In the genomic region with DNA sequence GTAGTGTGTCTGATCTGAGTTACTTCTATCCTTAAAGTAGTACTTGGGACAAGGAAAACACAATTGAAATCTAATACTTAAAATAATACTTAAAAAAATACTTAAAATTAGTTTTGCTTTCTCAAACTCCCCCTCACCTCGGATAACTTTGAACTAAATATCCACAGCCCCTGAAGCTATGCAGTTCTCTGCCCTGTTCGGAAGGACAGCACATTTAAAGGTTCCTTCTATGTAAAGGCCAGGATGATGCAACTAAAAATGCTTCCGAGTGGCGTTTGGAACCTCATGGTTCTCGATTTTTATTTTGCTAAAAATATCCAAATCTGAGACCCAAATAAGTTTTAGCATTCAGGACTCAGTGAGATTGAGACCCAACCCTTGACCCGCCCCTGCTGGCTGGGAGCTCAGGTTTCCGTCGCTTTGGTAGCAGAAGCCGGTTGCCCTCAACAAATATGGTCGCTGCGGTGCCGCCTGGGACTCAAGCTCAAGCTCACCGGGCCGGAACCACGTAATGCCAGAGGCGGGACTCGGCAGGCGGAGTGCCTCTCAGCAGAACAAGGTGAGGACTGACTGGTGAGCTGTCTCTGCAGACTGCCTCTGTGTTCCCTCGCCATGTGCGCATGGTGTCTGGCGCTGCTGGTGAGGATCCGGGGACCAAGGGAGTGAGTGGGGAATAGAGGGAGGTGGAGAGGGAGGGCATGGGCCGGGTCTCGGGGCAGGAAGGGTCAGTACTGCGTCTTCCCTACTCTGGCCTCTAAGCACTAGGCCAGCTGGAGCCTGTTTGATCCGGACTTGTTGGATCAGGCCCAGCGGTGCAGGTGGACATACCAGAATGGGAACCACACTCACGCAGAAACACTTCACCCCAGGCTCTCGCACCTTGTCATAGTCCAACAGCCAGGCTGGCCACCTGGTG, we compare ENCODE assay signal across 8 mouse cellular contexts. TPM values are rescaled to one million over a fixed set of nuclear protein-coding genes. Genes with fewer than 3 reads are reported as not detected.
A peak's percentile ranks its signal among the peaks of the same experiment; 100 is the strongest.
DNase-seq lines count a peak whose midpoint lies in the region; ATAC-seq and TF ChIP-seq lines count a peak whose summit lies in the region.

A gene (plus strand): TSS at position 429 of the 916 bp plus-strand sequence.

- peaks cover 13% of the 10 kb centered on the region; the same call in 1 of the 2 replicates for H3K4me1 ChIP-seq in bone marrow macrophage, adult 2 months (ENCODE audit: control insufficient read depth, insufficient read depth, low read length)
- H3K4me1 ChIP-seq in embryonic fibroblast, embryonic 13.5 days (ENCODE audit: control insufficient read depth, insufficient read depth, low read length), result peaks cover 2% of the 10 kb centered on the region; the same call in 1 of the 2 replicates
- H3K4me1 ChIP-seq in kidney, embryonic 14.5 days (ENCODE audit: control insufficient read depth, insufficient read depth, low read length), result peaks cover 9% of the 10 kb centered on the region
- peaks cover 8% of the 10 kb centered on the region for H3K4me1 ChIP-seq in limb, embryonic 15.5 days

- no peak for TF ChIP-seq POLR2A in bone marrow macrophage, adult 2 months (IDR thresholded peaks at IDR 0.05; ENCODE audit: borderline replicate concordance, low read depth, low read length)
- peak; percentile 95 for TF ChIP-seq POLR2A in embryonic fibroblast, embryonic 13.5 days (IDR thresholded peaks at IDR 0.05; ENCODE audit: low read depth, low read length)

- peaks cover 20% of the 10 kb centered on the region for H3K36me3 ChIP-seq in kidney, embryonic 14.5 days (ENCODE audit: control insufficient read depth, insufficient read depth, low read length)
- peaks cover 16% of the 10 kb centered on the region for H3K36me3 ChIP-seq in limb, embryonic 15.5 days

- peak within 1 kb of the TSS; percentile 35 for H3K27ac ChIP-seq in bone marrow macrophage, adult 2 months (ENCODE audit: insufficient read depth, low read depth, low read length)
- H3K27ac ChIP-seq in embryonic fibroblast, embryonic 13.5 days (ENCODE audit: insufficient read depth, low read length), result peak within 1 kb of the TSS; percentile 68
- peak within 1 kb of the TSS; percentile 34 for H3K27ac ChIP-seq in kidney, embryonic 14.5 days (ENCODE audit: low read depth, low read length)
- H3K27ac ChIP-seq in limb, embryonic 15.5 days, result peak within 1 kb of the TSS; percentile 80

- peak; percentile 98 for ATAC-seq in kidney, embryonic 14.5 days (ENCODE audit: low FRiP score, low TSS enrichment)
- ATAC-seq in limb, embryonic 15.5 days (ENCODE audit: insufficient number of reproducible peaks, low FRiP score, low TSS enrichment, low read depth), result peak; percentile 85

- H3K4me3 ChIP-seq in bone marrow macrophage, adult 2 months (ENCODE audit: insufficient read depth, low read length), result peak within 1 kb of the TSS; percentile 94
- H3K4me3 ChIP-seq in embryonic fibroblast, embryonic 13.5 days (ENCODE audit: insufficient read depth, low read length), result peak within 1 kb of the TSS; percentile 66
- peak within 1 kb of the TSS; percentile 67 for H3K4me3 ChIP-seq in kidney, embryonic 14.5 days (ENCODE audit: low read length)
- H3K4me3 ChIP-seq in limb, embryonic 15.5 days, result peak within 1 kb of the TSS; percentile 65

- no peaks in the 10 kb centered on the region for H3K9me3 ChIP-seq in kidney, embryonic 14.5 days (ENCODE audit: control insufficient read depth, low read length)
- no peaks in the 10 kb centered on the region for H3K9me3 ChIP-seq in limb, embryonic 15.5 days

- no peaks in the 10 kb centered on the region for H3K27me3 ChIP-seq in kidney, embryonic 14.5 days (ENCODE audit: control insufficient read depth, insufficient read depth, low read length)
- H3K27me3 ChIP-seq in limb, embryonic 15.5 days, result no peaks in the 10 kb centered on the region

- H3K4me2 ChIP-seq in kidney, embryonic 14.5 days (replicated peaks; ENCODE audit: low read depth, low read length), result peak within 1 kb of the TSS; percentile 58
- peak within 1 kb of the TSS; percentile 74 for H3K4me2 ChIP-seq in limb, embryonic 15.5 days

- DNase-seq in A20 (ENCODE audit: low read depth, low spot score), result peak; percentile 94
- peak; percentile 93 to 96 for DNase-seq in heart, adult 9 months (ENCODE audit: low spot score in 2 of 2)
- peak; percentile 68 to 75 for DNase-seq in monocyte, adult 2 months (ENCODE audit: low read depth in 1 of 2, low spot score in 2 of 2)
- DNase-seq in spleen, postnatal 36 days (ENCODE audit: low spot score in 2 of 2), result peak; percentile 90 to 92

- peak within 1 kb of the TSS; percentile 67 for H3K9ac ChIP-seq in kidney, embryonic 14.5 days (ENCODE audit: low read depth, low read length)
- peak within 1 kb of the TSS; percentile 52 for H3K9ac ChIP-seq in limb, embryonic 15.5 days

- under 1% methylated on average over 29 of the region's 29 CpGs for WGBS in kidney, embryonic 14.5 days
- under 1% methylated on average over 29 of the region's 29 CpGs for WGBS in limb, embryonic 15.5 days

- no peak for TF ChIP-seq CTCF in bone marrow macrophage, adult 2 months (IDR thresholded peaks at IDR 0.05; ENCODE audit: low read depth, low read length)
- TF ChIP-seq CTCF in embryonic fibroblast, embryonic 13.5 days (IDR thresholded peaks at IDR 0.05; ENCODE audit: borderline replicate concordance, insufficient read depth, low read length), result no peak

RNA-seq across cellular contexts. Expression of the gene that starts here (rescaled TPM):
- 6.6 and 9.4 TPM in 2 replicates for polyA plus RNA-seq in bone marrow macrophage, adult 2 months (2012; ENCODE audit: insufficient read depth, insufficient read length, missing spikeins)
- 16.9 and 18.3 TPM in 2 replicates for polyA plus RNA-seq in embryonic fibroblast, embryonic 13.5 days (2011; ENCODE audit: insufficient read length, low read depth, missing spikeins)
- polyA plus RNA-seq in kidney, embryonic 14.5 days (2014; fragmentation: Nextera tagmentation; extraction: Ambion mirVana), result 25.0 and 27.9 TPM in 2 replicates
- 24.6 and 25.8 TPM in 2 replicates for polyA plus RNA-seq in limb, embryonic 15.5 days (2015; fragmentation: Nextera tagmentation; extraction: Ambion mirVana)

Comparison
In these comparisons a context has a peak if more than half of its experiments do, and no peak if none do; other contexts are left out.
1. Peak in every context shown above with its lines: DNase-seq, ATAC-seq, H3K4me3 ChIP-seq and H3K27ac ChIP-seq.